Mouse (Mus musculus) bone marrow macrophage, adult 2 months (primary cell): ENCODE results near the gene Gm10283.

Experiments
- CTCF ChIP-seq: IDR thresholded peaks from 2 replicates; pipeline ENCODE4 v1.5.1; 2012; ENCODE audit warnings: low read depth, mild to moderate bottlenecking, low read length, moderate library complexity
- POLR2A ChIP-seq: IDR thresholded peaks from 2 replicates; pipeline ENCODE4 v1.6.1; 2012; ENCODE audit warnings: mild to moderate bottlenecking, low read depth, low read length, borderline replicate concordance

GRCm38 (mm10) chr8:60494606-60495005 lies 8.4 kb downstream of the Gm10283 start:
- TF ChIP-seq POLR2A (no peak), CTCF (no peak)
